Mouse (Mus musculus) ovary, postnatal 36 days (tissue): Measurements from ENCODE around the gene Gpr87.
A peak's percentile ranks its signal among the peaks of the same experiment; 100 is the strongest.

ENCODE experiments used
- DNase-seq: peaks from one replicate; pipeline ENCODE4 v3.0.0; 2022; ENCODE audit warnings: low spot score, mixed read lengths

Gpr87 gene

DNA sequence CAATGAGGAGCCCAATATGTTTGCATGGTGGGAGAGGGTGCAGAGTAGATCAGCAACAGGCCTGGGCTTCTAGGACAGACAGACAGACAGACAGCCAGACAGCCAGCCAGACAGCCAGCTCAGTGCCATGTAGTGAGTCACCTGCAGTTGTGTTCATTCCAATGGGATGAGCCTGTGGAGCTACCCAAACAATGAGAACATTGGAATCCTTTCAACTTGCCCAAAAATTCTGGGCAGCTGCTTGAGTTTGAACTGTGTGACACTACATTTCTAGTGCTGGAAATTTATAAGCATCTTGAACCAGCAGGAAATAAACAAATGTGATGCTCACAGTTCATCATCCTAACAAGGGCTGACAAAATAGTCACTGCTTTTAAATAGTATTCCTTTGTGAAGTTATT is 55.3 kb downstream of the Gpr87 start:
- DNase-seq: no peak

- DNase-seq: no peak
Observed at GRCm38 (mm10) chr3:59138946-59139468, 55.9 kb downstream of the Gpr87 start.

GRCm38 (mm10) chr3:59135911-59136653 is 58.8 kb downstream of the Gpr87 start:
- DNase-seq: no peak

GRCm38 (mm10) chr3:59133189-59133588 is 61.7 kb downstream of the Gpr87 start:
- no peak for DNase-seq

DNA sequence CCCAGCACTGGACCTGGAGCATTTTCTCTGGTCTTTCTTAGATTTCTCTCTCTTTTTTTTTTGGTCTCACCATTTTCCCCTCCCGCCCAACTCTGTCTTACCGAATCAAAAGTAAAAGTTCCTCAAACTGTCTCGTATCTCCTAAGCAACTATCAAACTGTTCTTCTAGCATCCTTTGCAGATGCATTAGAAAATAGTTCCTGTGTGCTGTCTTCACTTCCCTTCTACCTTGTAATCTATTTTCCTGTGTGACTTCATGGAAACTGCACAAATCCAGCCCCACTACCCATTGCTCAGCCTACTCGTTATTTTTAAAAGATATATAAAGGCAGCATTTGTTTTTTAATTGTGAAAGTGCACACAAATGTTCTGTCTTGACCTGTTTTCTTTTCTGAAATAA is 62.9 kb downstream of the Gpr87 start:
- no peak for DNase-seq

DNA sequence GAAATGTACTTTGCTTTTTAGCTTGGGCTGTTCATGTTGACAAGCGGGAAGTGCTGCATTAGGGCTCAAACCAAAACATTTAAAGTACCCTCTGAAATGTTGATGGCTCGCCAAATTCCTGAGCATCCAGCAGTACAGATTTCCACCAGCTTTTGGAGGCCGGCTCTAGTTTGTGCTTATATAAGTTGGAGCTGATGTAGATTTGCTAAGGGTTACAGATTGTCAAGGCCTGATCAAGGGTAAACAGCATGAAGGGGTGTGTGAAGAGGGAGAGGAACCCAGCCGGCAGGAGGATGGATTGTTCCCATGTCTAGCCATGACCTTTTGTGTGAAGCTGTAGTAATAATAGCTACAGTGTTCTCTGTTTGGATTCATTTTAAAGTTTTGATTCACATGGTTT is 63.8 kb downstream of the Gpr87 start:
- no peak for DNase-seq

- DNase-seq: peak; percentile 22
Observed at GRCm38 (mm10) chr3:59130431-59130830, 64.5 kb downstream of the Gpr87 start.

DNA sequence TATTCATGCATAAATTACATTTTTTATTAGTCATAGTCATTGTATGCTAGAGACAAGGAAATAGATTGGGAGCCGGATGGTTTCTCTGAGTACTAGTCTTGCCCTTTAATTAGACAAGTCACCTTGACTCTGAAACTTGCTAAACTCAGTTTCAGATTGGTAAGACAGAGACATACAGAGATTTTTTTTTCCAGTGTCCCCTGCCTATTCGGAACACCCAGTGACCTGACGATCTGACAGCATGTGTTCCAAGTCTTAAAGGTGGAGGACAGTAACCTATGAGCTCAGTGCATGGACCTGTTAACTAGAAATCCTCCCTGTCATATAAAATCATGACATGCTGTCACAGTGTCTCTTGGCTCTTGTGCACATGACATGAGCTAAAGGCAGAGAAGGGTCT is 65.4 kb downstream of the Gpr87 start:
- no peak for DNase-seq
